Mouse (Mus musculus): Measurements from ENCODE around the gene Zfp148.

GRCm38 (mm10) chr16:33431660-33432059 lies 51.0 kb downstream of the Zfp148 start:
- TF ChIP-seq POLR2A (IDR thresholded peaks at IDR 0.05; ENCODE audit: insufficient read depth, low read depth, low read length) = no peak
- no peak for TF ChIP-seq CTCF (IDR thresholded peaks at IDR 0.05)
- no peak for TF ChIP-seq EP300 (IDR thresholded peaks at IDR 0.05; ENCODE audit: insufficient read depth, low read depth, low read length)
